Mouse (Mus musculus) heart, adult 2 months (tissue): ENCODE measurements around the gene Tmem8b. TPM values are rescaled to one million over a fixed set of nuclear protein-coding genes. Genes with fewer than 3 reads are reported as not detected.

ENCODE experiments used
- DNase-seq, 2 experiments: peaks; one replicate each; pipeline ENCODE4 v3.0.0; 2021
- H3K27ac ChIP-seq: fragments of 200-600 bp; 2 replicates; pipeline ENCODE4 v1.8.1; 2022
- H3K27me3 ChIP-seq: fragments of 200-500 bp; 2 replicates; pipeline ENCODE4 v1.6.1; 2012; ENCODE audit warnings: mild to moderate bottlenecking, low read length, inconsistent platforms, mixed read lengths; ENCODE audit not compliant: control insufficient read depth, insufficient read depth
- H3K36me3 ChIP-seq: fragments of 200-500 bp; 2 replicates; pipeline ENCODE4 v1.6.1; 2012; ENCODE audit warnings: low read length, inconsistent platforms; ENCODE audit not compliant: control insufficient read depth, insufficient read depth
- H3K4me1 ChIP-seq: fragments of 200-500 bp; 2 replicates; pipeline ENCODE4 v1.6.1; 2011; ENCODE audit warnings: low read length; ENCODE audit not compliant: control insufficient read depth, insufficient read depth
- H3K4me3 ChIP-seq: fragments of 200-600 bp; 2 replicates; pipeline ENCODE4 v1.8.1; 2022
- H3K79me2 ChIP-seq: fragments of 200-500 bp; replicated peaks from 2 replicates; pipeline ENCODE4 v1.6.1; 2012; ENCODE audit warnings: mild to moderate bottlenecking, inconsistent platforms, low read length, moderate library complexity, mixed read lengths; ENCODE audit not compliant: control insufficient read depth, insufficient read depth
- H3K9ac ChIP-seq: fragments of 200-500 bp; 2 replicates; pipeline ENCODE4 v1.6.1; 2012; ENCODE audit warnings: low read depth, mild to moderate bottlenecking, control low read depth, inconsistent platforms, low read length, mixed read lengths
- CTCF ChIP-seq: fragments of 200-600 bp; IDR thresholded peaks from 2 replicates; pipeline ENCODE4 v1.8.1; 2022; ENCODE audit warnings: antibody characterized with exemption, mild to moderate bottlenecking, moderate library complexity
- EP300 ChIP-seq: fragments of 200-500 bp; IDR thresholded peaks from 2 replicates; pipeline ENCODE4 v1.6.1; 2011; ENCODE audit warnings: low read depth, low read length, control low read depth; ENCODE audit not compliant: insufficient read depth
- POLR2A ChIP-seq: fragments of 200-500 bp; IDR thresholded peaks from 2 replicates; pipeline ENCODE4 v1.6.1; 2011; ENCODE audit warnings: mild to moderate bottlenecking, low read depth, low read length, control low read depth; ENCODE audit not compliant: insufficient read depth
- WGBS: fragments of 180-500 bp; shearing (Covaris S2); methylation state at CpG from one replicate; pipeline ENCODE4 v1.1.7; 2018; 5-methylcytosine and 5-hydroxymethylcytosine counted together
- intact Hi-C: fragments of 180-260 bp; cut with DNase I; formaldehyde crosslinking; loops from one replicate; pipeline ENCODE4 v1.15.1; 2025
- long read RNA-seq: library from polyadenylated mRNA; stranded (forward); transcript quantifications from one replicate; pipeline ENCODE4 v2.0.0, GENCODE M21; 2021
- polyA plus RNA-seq: library from polyadenylated mRNA; depleted of rRNA; stranded (reverse); fragments of >200 nt; gene quantifications from 2 replicates; pipeline ENCODE4 v1.2.3, GENCODE M21; 2012; rRNA removed
- total RNA-seq, 2 experiments: library from RNA; stranded (reverse); gene quantifications; 2 replicates each; pipeline ENCODE4 v1.2.3; 2021

Gene Tmem8b
- 10 to 100 TPM; 17.9 to 18.2 TPM for total RNA-seq
- polyA plus RNA-seq, result 21.1 and 22.2 TPM in 2 replicates
- long read RNA-seq, partial matches to known transcripts, result 1 of 10 reads
- long read RNA-seq, other reads (novel, unspliced or antisense), result 9 of 10 reads

- DNase-seq, result peak; percentile 94 to 95
- intact Hi-C loops, result loop anchor here (2.0 kb wide), 1 partner anchor 38 kb away; the partner anchor contains the start of gene Npr2
- WGBS, result 2% methylated on average over 35 of the region's 41 CpGs
- 0 out of 2 replicates have a peak, but pooled peaks have one; percentile 6 for TF ChIP-seq EP300
- no peak for TF ChIP-seq CTCF
- TF ChIP-seq POLR2A, result peak; percentile 77
- peak within 1 kb of the TSS; percentile 83 for H3K4me3 ChIP-seq
- H3K4me1 ChIP-seq, result peaks cover 7% of the 10 kb centered on the region
- no peaks in the 10 kb centered on the region for H3K36me3 ChIP-seq
- H3K79me2 ChIP-seq, result no peaks in the 10 kb centered on the region
- peak within 1 kb of the TSS; percentile 93 for H3K27ac ChIP-seq
- H3K9ac ChIP-seq, result peak within 1 kb of the TSS; percentile 67
- no peaks in the 10 kb centered on the region; the same call in 1 of the 2 replicates for H3K27me3 ChIP-seq
Measured at GRCm38 (mm10) chr4:43668782-43669427, at the start of gene Tmem8b, which contains the start of gene Fam221b. Gene Tmem8b (plus strand): TSS chr4:43668971. Gene Fam221b (minus strand): TSS chr4:43669145.

GRCm38 (mm10) chr4:43620146-43620778 is 48.5 kb upstream of the Tmem8b start:
- TF ChIP-seq CTCF (no peak), EP300 (no peak), POLR2A (no peak)
- no peak overlapping the region for H3K4me3 ChIP-seq
- DNase-seq, result no peak
- H3K27ac ChIP-seq, result no peak overlapping the region
- no peaks in the 10 kb centered on the region for H3K4me1 ChIP-seq
- no peaks in the 10 kb centered on the region for H3K27me3 ChIP-seq
- no peak overlapping the region for H3K9ac ChIP-seq
- no peaks in the 10 kb centered on the region for H3K36me3 ChIP-seq
- intact Hi-C loops, result no loop called here
- H3K79me2 ChIP-seq, result no peaks in the 10 kb centered on the region
- WGBS, result 63% methylated on average over 4 of the region's 4 CpGs

- no peak for DNase-seq
- H3K27ac ChIP-seq, result no peak overlapping the region
- H3K4me3 ChIP-seq, result no peak overlapping the region
- intact Hi-C loops, result no loop called here
- no peak for TF ChIP-seq POLR2A
- no peak for TF ChIP-seq EP300
- no peak for TF ChIP-seq CTCF
- H3K36me3 ChIP-seq, result peaks cover 3% of the 10 kb centered on the region; the same call in 1 of the 2 replicates
- H3K9ac ChIP-seq, result no peak overlapping the region
- WGBS, result 53% methylated on average over 20 of the region's 20 CpGs
- H3K79me2 ChIP-seq, result peaks cover 5% of the 10 kb centered on the region; the same call in 1 of the 2 replicates
- peaks cover 13% of the 10 kb centered on the region for H3K4me1 ChIP-seq
- no peaks in the 10 kb centered on the region for H3K27me3 ChIP-seq
Measured at GRCm38 (mm10) chr4:43629106-43629817, 39.5 kb upstream of the Tmem8b start.

- H3K36me3 ChIP-seq, result peaks cover 3% of the 10 kb centered on the region; the same call in 1 of the 2 replicates
- peak overlapping the region; percentile 81 for H3K27ac ChIP-seq
- peaks cover 5% of the 10 kb centered on the region; the same call in 1 of the 2 replicates for H3K79me2 ChIP-seq
- H3K4me3 ChIP-seq, result no peak overlapping the region
- TF ChIP-seq CTCF (peak; percentile 92), EP300 (peak; percentile 79), POLR2A (0 out of 2 replicates have a peak, but pooled peaks have one; percentile 29)
- intact Hi-C loops, result loop anchor here (1.0 to 10.0 kb wide), 5 partner anchors 27 to 235 kb away; partner anchors contain the start of genes Fam221b, Hint2 and Tmem8b
- no peak overlapping the region for H3K9ac ChIP-seq
- H3K4me1 ChIP-seq, result peaks cover 13% of the 10 kb centered on the region
- peak; percentile 73 to 82 for DNase-seq
- WGBS, result 6% methylated on average over 5 of the region's 5 CpGs
- no peaks in the 10 kb centered on the region for H3K27me3 ChIP-seq
Measured at GRCm38 (mm10) chr4:43630030-43630581, 38.7 kb upstream of the Tmem8b start.

GRCm38 (mm10) chr4:43630671-43631045 is 38.1 kb upstream of the Tmem8b start:
- intact Hi-C loops, result loop anchor here (1.0 to 10.0 kb wide), 5 partner anchors 26 to 234 kb away; partner anchors contain the start of genes Fam221b, Hint2 and Tmem8b
- Histone ChIP-seq H3K4me1 (peaks cover 13% of the 10 kb centered on the region), H3K79me2 (peaks cover 5% of the 10 kb centered on the region; the same call in 1 of the 2 replicates), H3K27me3 (no peaks in the 10 kb centered on the region), H3K9ac (peak overlapping the region; percentile 71), H3K36me3 (peaks cover 3% of the 10 kb centered on the region; the same call in 1 of the 2 replicates), H3K4me3 (peak overlapping the region; percentile 39), H3K27ac (peak overlapping the region; percentile 81)
- DNase-seq, result no peak
- WGBS, result 24% methylated on average over 5 of the region's 5 CpGs
- TF ChIP-seq EP300, result no peak
- TF ChIP-seq CTCF, result no peak
- no peak for TF ChIP-seq POLR2A
